Mouse (Mus musculus) spleen, postnatal 14 days (tissue): ENCODE measurements around the gene Mapk8ip1.
A peak's percentile ranks its signal among the peaks of the same experiment; 100 is the strongest.
"Not testable (repeated sequence)": the region's sequence is repeated elsewhere in the genome, so short reads cannot be mapped to it uniquely, and the experiment has no call there.

ENCODE experiments used
- DNase-seq, 2 experiments: peaks; one replicate each; pipeline ENCODE4 v3.0.0; 2021 to 2022; ENCODE audit warnings: low spot score in 2 of 2

The Mapk8ip1 gene

GRCm38 (mm10) chr2:92425366-92425765, 24.3 kb upstream of the Mapk8ip1 start:
- DNase-seq: no peak

GRCm38 (mm10) chr2:92424462-92425308, 23.6 kb upstream of the Mapk8ip1 start:
- DNase-seq: no peak

- peak in 1 of 2 experiments; percentile 31 for DNase-seq
Observed at GRCm38 (mm10) chr2:92423702-92424461, 22.8 kb upstream of the Mapk8ip1 start.

GRCm38 (mm10) chr2:92423156-92423555, 22.1 kb upstream of the Mapk8ip1 start:
- DNase-seq: no peak

- DNase-seq: no peak
Observed at GRCm38 (mm10) chr2:92422388-92423135, 21.5 kb upstream of the Mapk8ip1 start.

GRCm38 (mm10) chr2:92421723-92422387, 20.8 kb upstream of the Mapk8ip1 start:
- no peak for DNase-seq

GRCm38 (mm10) chr2:92411705-92412104, 10.6 kb upstream of the Mapk8ip1 start:
- no peak for DNase-seq

GRCm38 (mm10) chr2:92408309-92409045, 7.4 kb upstream of the Mapk8ip1 start:
- DNase-seq: no peak

GRCm38 (mm10) chr2:92405687-92406086, 4.6 kb upstream of the Mapk8ip1 start:
- DNase-seq: no peak

- DNase-seq: no peak
Observed at GRCm38 (mm10) chr2:92404737-92405136, 3.7 kb upstream of the Mapk8ip1 start.

GRCm38 (mm10) chr2:92403776-92404319, 2.8 kb upstream of the Mapk8ip1 start:
- no peak for DNase-seq

- DNase-seq: no peak
Observed at GRCm38 (mm10) chr2:92402591-92403326, 1.7 kb upstream of the Mapk8ip1 start.

GRCm38 (mm10) chr2:92400682-92401081, 381 bp downstream of the Mapk8ip1 start:
- no peak for DNase-seq

GRCm38 (mm10) chr2:92399877-92400276, 1.2 kb downstream of the Mapk8ip1 start:
- DNase-seq: not testable (repeated sequence)

GRCm38 (mm10) chr2:92397436-92397835, 3.6 kb downstream of the Mapk8ip1 start:
- DNase-seq: no peak

GRCm38 (mm10) chr2:92395535-92395934, 5.5 kb downstream of the Mapk8ip1 start:
- DNase-seq: no peak

- no peak for DNase-seq
Observed at GRCm38 (mm10) chr2:92392318-92393264, 8.5 kb downstream of the Mapk8ip1 start.

- no peak for DNase-seq
Observed at GRCm38 (mm10) chr2:92391703-92392317, 9.3 kb downstream of the Mapk8ip1 start.
